Mouse (Mus musculus) lung, postnatal 0 days (tissue): ENCODE results near the gene Zfhx2. TPM values are rescaled to one million over a fixed set of nuclear protein-coding genes. Genes with fewer than 3 reads are reported as not detected.

Source experiments
- ATAC-seq: fragments of 200-750 bp; cut with Nextera tagmentation; 2 replicates; pipeline ENCODE4 v1.8.0; 2017; ENCODE audit warnings: moderate library complexity
- DNase-seq: peaks from one replicate; pipeline ENCODE4 v3.0.0-alpha.2; 2016; ENCODE audit warnings: low spot score
- H3K27ac ChIP-seq: fragments of 300-500 bp; sonication (generic); 2 replicates; pipeline ENCODE4 v1.5.1; 2014; ENCODE audit warnings: antibody characterized with exemption, mild to moderate bottlenecking, low read length, mixed read lengths
- H3K27me3 ChIP-seq: fragments of 300-500 bp; sonication (generic); replicated peaks from 2 replicates; pipeline ENCODE4 v1.6.1; 2014; ENCODE audit warnings: low read length, mixed read lengths; ENCODE audit not compliant: insufficient read depth
- H3K36me3 ChIP-seq: fragments of 300-500 bp; sonication (generic); 2 replicates; pipeline ENCODE4 v1.6.1; 2014; ENCODE audit warnings: low read length, mixed read lengths; ENCODE audit not compliant: insufficient read depth
- H3K4me1 ChIP-seq: fragments of 300-500 bp; sonication (generic); 2 replicates; pipeline ENCODE4 v1.6.1; 2014; ENCODE audit warnings: antibody characterized with exemption, low read depth, low read length, mixed read lengths; ENCODE audit not compliant: insufficient read depth
- H3K4me2 ChIP-seq: fragments of 300-500 bp; sonication (generic); replicated peaks from 2 replicates; pipeline ENCODE4 v1.6.1; 2014; ENCODE audit warnings: low read depth, mild to moderate bottlenecking, low read length, moderate library complexity, mixed read lengths
- H3K4me3 ChIP-seq: fragments of 300-500 bp; sonication (generic); 2 replicates; pipeline ENCODE4 v1.5.1; 2014; ENCODE audit warnings: low read depth, low read length
- H3K9ac ChIP-seq: fragments of 300-500 bp; sonication (generic); replicated peaks from 2 replicates; pipeline ENCODE4 v1.6.1; 2014; ENCODE audit warnings: low read depth, mild to moderate bottlenecking
- H3K9me3 ChIP-seq: fragments of 300-500 bp; sonication (generic); 2 replicates; pipeline ENCODE4 v1.6.1; 2016; ENCODE audit warnings: low read length, mixed read lengths
- CTCF ChIP-seq: IDR thresholded peaks from 2 replicates; pipeline ENCODE4 v1.5.1; 2016; ENCODE audit warnings: antibody characterized with exemption, mild to moderate bottlenecking
- EP300 ChIP-seq: IDR thresholded peaks from 2 replicates; pipeline ENCODE4 v1.6.1; 2016; ENCODE audit warnings: antibody characterized with exemption, mild to moderate bottlenecking, control low read depth
- WGBS: fragments of 180-500 bp; shearing (Covaris S2); extraction: QIAGEN DNeasy Blood & Tissue Kit; methylation state at CpG from one replicate; pipeline ENCODE4 v1.1.7; 2014; 5-methylcytosine and 5-hydroxymethylcytosine counted together
- polyA plus RNA-seq: library from polyadenylated mRNA; unstranded; fragments of >200 nt; fragmentation: Nextera tagmentation; extraction: Ambion mirVana; gene quantifications from 2 replicates; pipeline ENCODE4 v1.2.1, GENCODE M21; 2015

Zfhx2 gene
- polyA plus RNA-seq, 1 experiment from 2014 or later: 1.0 TPM

GRCm38 (mm10) chr14:55114759-55115701 is 22.9 kb upstream of the Zfhx2 start:
- Histone ChIP-seq H3K9me3 (no peaks in the 10 kb centered on the region), H3K4me2 (peak overlapping the region; percentile 88), H3K4me1 (peaks cover 9% of the 10 kb centered on the region; the same call in 1 of the 2 replicates), H3K36me3 (no peaks in the 10 kb centered on the region), H3K27ac (no peak overlapping the region), H3K9ac (no peak overlapping the region), H3K27me3 (peaks cover 37% of the 10 kb centered on the region), H3K4me3 (peak overlapping the region; percentile 49)
- DNase-seq (peak; percentile 63), ATAC-seq (peak; percentile 79)
- whole genome bisulfite sequencing: 1% methylated on average over 41 of the region's 78 CpGs
- TF ChIP-seq EP300 (no peak), CTCF (peak; percentile 52)

GRCm38 (mm10) chr14:55113975-55114645 is 22.0 kb upstream of the Zfhx2 start:
- ATAC-seq (no peak), DNase-seq (no peak)
- Histone ChIP-seq H3K4me3 (peak overlapping the region; percentile 49), H3K9ac (no peak overlapping the region), H3K27me3 (peaks cover 43% of the 10 kb centered on the region), H3K4me2 (peak overlapping the region; percentile 88), H3K9me3 (no peaks in the 10 kb centered on the region), H3K4me1 (peaks cover 9% of the 10 kb centered on the region; the same call in 1 of the 2 replicates), H3K36me3 (no peaks in the 10 kb centered on the region), H3K27ac (no peak overlapping the region)
- 6% methylated on average over 25 of the region's 26 CpGs for WGBS
- no peak for TF ChIP-seq EP300
- TF ChIP-seq CTCF: peak; percentile 64

- Histone ChIP-seq H3K27me3 (peaks cover 43% of the 10 kb centered on the region), H3K36me3 (no peaks in the 10 kb centered on the region), H3K4me1 (peaks cover 9% of the 10 kb centered on the region; the same call in 1 of the 2 replicates), H3K27ac (no peak overlapping the region), H3K9ac (no peak overlapping the region), H3K4me3 (no peak overlapping the region), H3K4me2 (0 out of 2 replicates have a peak overlapping the region, but pooled peaks have one; percentile 14), H3K9me3 (no peaks in the 10 kb centered on the region)
- DNase-seq (no peak), ATAC-seq (no peak)
- TF ChIP-seq CTCF (no peak), EP300 (no peak)
- WGBS: 57% methylated on average over 49 of the region's 51 CpGs
Measured at GRCm38 (mm10) chr14:55113351-55113974, 21.3 kb upstream of the Zfhx2 start.

- WGBS: 61% methylated on average over 2 of the region's 2 CpGs
- H3K27me3 ChIP-seq: peaks cover 43% of the 10 kb centered on the region
- no peak for TF ChIP-seq EP300
- no peak for TF ChIP-seq CTCF
Measured at GRCm38 (mm10) chr14:55111720-55112119, 19.6 kb upstream of the Zfhx2 start.

GRCm38 (mm10) chr14:55110076-55110475 is 18.0 kb upstream of the Zfhx2 start:
- TF ChIP-seq EP300: no peak
- no peak for TF ChIP-seq CTCF
- H3K9me3 ChIP-seq: no peaks in the 10 kb centered on the region
- H3K27me3 ChIP-seq: peaks cover 34% of the 10 kb centered on the region

More at GRCm38 (mm10) chr14:55111720-55112119, 19.6 kb upstream of the Zfhx2 start:
- peaks cover 9% of the 10 kb centered on the region; the same call in 1 of the 2 replicates for H3K4me1 ChIP-seq
- ATAC-seq (no peak), DNase-seq (no peak)
- H3K9me3 ChIP-seq: no peaks in the 10 kb centered on the region
- H3K4me3 ChIP-seq: no peak overlapping the region
- no peak overlapping the region for H3K9ac ChIP-seq
- no peak overlapping the region for H3K4me2 ChIP-seq
- no peaks in the 10 kb centered on the region for H3K36me3 ChIP-seq
- no peak overlapping the region for H3K27ac ChIP-seq

More at GRCm38 (mm10) chr14:55110076-55110475, 18.0 kb upstream of the Zfhx2 start:
- DNase-seq (no peak), ATAC-seq (no peak)
- H3K9ac ChIP-seq: no peak overlapping the region
- H3K4me1 ChIP-seq: peaks cover 7% of the 10 kb centered on the region; the same call in 1 of the 2 replicates
- no peak overlapping the region for H3K27ac ChIP-seq
- H3K36me3 ChIP-seq: no peaks in the 10 kb centered on the region
- 29% methylated on average over 9 of the region's 9 CpGs for WGBS
- no peak overlapping the region for H3K4me3 ChIP-seq
- no peak overlapping the region for H3K4me2 ChIP-seq
